Mouse (Mus musculus) urinary bladder, postnatal 4 days (tissue): ENCODE measurements around the gene Catsper2.
"Not testable (repeated sequence)": the region's sequence is repeated elsewhere in the genome, so short reads cannot be mapped to it uniquely, and the experiment has no call there.

Experiments used
- DNase-seq, 2 experiments: peaks; one replicate each; pipeline ENCODE4 v3.0.0; 2021 to 2022; ENCODE audit warnings: low spot score in 2 of 2

Gene Catsper2

DNA sequence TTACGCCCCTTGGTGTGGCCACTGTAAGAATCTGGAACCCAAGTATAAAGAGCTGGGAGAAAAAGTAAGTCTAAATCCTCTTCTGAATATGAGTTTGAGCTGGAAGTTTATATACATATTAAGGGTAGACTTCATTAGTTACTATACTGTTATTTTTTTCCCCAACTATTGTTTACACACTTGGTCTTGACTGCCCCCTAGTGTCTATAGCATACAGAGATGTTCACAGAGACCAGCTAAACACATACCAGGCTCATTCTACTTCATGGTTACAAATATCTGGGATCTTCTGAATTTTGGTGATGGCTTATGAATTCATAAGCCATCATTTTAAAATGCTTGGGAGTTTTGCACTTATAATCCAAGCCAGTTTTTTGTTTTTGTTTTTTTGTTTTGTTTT lies 21.3 kb upstream of the Catsper2 start:
- no peak for DNase-seq

DNA sequence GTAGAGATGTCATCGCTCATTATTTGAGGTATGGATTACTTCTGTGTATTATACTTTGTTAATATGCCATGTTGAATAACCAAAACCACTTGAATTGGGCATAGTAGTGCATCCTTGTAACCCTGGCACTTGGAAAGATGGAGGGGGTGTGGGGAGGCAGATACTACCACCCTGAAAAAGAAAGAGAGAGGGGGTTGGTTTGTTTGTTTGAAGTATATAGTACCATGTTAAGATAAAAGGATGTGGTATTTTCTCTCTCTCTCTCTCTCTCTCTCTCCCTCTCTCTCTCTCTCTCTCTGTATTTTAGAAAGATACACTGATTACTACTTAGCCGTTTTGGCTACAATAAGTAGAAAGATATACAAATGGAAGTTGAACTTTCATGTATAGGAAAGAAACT lies 12.3 kb upstream of the Catsper2 start:
- no peak for DNase-seq

DNA sequence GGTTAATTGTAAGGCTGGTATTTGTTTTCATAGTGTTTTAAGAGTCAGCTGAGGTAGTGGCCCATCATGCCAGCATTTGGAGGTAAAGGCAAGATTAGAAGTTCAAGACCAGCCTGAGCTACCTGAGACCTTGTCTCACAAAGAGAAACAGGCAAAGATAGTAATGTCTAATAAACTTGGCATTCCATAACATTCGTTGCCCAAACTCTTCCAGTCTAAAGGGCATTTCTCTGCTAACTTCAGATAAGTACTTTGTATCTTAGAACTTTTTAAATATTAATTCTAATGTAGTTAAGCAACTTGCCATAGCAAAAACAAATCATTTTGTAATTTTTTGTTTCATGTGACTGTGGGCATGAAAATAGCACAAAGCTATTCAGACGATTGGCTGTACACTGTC lies 9.6 kb upstream of the Catsper2 start:
- DNase-seq = no peak

DNA sequence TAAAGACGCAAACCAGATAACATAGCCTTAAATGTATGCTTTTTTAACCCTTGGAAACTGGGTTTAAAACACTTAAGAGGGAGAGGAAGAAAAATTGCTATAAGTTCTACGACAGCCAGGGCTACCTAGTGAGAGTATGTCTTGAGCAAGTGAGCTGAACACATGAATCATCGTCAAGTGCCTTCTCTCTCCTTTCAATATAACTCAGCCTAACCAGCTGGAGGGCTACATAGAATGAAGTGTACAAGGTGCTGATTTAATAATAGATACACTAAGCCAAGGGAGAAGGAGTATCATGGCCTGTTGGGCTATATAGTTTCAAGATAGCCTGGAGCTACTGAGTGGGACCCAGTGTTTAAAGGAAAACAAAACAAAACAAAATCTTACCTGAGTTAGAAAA lies 4.9 kb upstream of the Catsper2 start:
- DNase-seq = no peak

DNA sequence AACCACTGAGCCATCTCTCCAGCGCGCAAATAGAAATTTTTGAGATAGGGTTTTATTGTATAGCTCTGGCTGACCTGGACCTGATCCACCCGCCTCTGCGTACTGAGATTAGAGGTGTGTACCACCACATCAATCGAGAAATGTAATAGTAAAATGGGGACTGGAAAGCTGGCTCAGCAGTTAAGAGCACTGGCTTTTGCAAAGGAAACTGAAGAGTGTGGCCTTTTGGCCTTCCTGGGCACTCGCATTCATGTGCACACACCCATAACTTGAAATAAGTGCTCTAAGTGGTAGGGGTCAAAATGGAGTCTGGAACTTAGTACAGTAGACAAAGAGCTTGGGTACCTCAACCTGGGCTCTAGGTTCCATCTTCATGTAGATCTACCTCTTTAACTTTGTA lies 2.8 kb upstream of the Catsper2 start:
- DNase-seq = no peak

DNA sequence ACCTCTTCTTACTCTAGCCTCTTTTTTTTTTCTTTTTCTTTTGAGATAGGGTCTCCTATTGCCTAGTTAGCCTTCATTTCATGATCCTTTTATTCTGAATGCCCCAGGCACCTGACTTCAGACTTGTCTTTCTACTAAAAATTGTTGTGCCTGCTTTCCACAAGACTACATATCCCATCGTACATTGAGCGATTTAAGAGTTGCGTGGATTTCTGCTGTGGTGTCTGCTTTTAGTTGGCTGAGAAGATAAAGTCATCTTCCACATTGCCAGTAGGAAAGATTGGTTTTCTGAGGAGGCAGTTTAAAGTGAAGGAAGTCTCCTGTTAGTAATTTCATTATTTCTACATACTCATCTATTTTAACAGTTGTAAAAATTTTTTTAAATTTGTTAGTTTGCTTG lies 2.0 kb upstream of the Catsper2 start:
- DNase-seq = no peak

DNA sequence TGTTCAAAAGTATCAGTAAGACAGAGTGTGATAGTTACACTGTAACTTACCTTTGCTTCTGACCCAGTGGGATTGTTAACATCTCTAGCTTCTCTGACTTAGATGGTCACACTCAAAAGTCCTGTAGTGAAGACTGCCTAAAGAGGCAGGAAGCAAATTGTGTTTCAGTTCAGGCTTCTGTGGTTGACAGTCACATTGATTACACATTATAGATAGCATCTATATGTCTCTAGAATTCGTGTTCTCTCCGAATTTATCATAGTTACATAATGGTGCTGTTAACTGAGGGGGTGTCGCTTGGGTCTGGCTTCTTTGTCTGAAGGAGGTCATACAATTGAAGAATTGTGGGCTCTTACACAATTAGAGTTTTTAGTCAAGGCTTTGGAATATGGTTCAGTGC lies 1.5 kb upstream of the Catsper2 start:
- no peak for DNase-seq

DNA sequence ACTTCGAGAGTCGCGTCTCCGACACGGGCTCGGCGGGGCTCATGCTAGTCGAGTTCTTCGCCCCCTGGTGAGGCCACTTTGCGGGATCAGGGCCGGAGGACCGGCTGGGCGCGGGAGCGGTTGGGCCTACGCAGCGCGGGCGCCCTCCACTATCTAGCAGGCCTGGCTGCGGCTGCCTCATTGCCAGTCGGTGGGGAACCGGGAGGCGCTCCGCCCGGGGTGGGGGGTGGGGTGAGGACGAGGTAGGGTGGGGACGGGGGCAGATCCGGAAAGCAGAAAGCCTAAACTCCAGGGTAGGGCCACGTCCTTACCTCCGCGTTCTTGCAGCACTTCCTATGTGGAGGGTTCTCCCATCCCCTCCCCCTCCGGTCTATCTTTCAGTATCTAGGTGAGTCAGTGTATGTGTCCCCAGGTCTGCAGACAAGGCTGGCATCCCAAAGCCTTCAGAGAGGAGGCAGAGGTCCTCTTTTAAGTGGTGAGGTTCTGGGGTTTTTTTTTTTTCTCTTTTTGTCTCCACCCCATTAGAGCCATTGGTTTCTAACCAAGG lies 620 bp upstream of the Catsper2 start:
- DNase-seq = no peak

DNA sequence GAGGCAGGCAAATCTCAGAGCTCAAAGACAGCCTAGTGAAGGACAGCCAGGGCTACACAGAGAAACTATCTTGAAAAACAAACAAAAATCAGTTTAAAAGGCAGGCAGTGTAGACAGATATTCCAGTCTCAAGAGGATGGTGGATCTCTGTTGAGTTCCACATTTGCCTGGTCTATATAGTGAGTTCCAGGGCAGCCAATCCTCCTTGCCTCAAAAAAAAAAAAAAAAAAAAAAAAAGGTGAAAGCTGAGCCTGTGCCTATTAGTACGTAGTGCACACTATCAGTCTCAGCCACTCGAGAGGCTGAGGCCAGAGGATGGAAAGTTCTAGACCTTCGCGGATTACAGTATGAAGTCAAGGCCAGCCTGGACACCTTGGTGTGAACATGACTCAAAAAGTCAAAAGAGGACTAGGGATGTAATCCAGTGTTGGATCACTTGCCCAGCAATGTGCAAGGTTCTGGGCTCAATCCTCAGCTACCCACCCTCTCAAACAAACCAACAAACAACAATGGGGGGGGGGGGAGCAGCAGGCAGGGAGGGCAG lies 677 bp downstream of the Catsper2 start:
- DNase-seq = no peak

DNA sequence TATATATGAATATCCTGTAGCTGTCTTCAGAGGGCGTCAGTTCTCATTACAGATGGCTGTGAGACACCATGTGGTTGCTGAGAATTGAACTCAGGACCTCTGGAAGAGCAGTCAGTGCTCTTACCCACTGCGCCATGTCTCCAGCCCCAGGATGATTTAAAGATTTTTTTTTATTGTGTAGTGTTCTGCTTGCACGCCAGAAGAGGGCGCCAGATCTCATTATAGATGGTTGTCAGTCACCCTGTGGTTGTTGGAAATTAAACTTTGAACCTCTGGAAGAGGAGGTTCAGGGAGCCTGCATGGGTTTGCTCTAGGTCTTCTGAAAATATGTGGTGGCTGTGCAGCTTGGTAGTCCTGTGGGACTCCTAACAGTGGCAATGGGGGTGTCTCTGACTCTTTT lies 5.4 kb downstream of the Catsper2 start:
- no peak for DNase-seq

DNA sequence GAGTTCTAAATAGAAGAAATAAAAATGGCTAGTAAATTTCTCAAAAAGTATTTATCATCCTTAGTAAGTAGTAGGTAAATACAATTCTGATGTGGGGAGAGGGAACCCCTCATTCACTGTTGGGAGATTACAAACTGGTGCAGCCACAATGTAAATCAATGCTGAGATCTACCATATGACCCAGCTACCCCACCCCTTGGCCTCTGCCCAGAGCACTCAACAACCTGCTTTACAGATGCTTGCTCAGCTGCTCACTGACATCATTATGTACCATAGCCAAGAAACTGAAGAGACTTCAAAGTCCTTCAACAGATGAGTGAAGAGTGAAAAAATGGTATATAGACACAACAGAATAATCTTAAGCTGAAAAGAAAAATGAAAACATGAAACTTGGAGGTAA lies 10.3 kb downstream of the Catsper2 start:
- no peak for DNase-seq

DNA sequence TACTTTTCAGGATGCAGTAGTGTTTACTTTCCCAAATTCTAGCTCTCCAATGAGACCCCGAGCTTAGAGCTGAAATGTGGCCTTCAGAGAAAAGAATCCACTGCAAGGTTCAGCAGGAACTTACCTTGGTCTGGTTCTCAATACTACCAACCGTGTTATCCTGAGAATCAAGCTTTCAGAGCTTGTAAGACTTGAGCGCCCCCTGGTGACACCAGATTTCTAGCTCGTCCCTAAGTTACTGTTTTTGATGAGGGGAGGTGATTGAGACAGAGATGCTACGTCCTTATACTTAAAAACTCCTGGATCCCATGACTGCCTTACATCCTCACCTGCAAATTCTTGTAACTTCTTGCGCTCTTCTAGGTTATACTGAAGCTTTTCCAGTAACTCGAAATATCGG lies 17.0 kb downstream of the Catsper2 start:
- peak; percentile 42 to 83 for DNase-seq

DNA sequence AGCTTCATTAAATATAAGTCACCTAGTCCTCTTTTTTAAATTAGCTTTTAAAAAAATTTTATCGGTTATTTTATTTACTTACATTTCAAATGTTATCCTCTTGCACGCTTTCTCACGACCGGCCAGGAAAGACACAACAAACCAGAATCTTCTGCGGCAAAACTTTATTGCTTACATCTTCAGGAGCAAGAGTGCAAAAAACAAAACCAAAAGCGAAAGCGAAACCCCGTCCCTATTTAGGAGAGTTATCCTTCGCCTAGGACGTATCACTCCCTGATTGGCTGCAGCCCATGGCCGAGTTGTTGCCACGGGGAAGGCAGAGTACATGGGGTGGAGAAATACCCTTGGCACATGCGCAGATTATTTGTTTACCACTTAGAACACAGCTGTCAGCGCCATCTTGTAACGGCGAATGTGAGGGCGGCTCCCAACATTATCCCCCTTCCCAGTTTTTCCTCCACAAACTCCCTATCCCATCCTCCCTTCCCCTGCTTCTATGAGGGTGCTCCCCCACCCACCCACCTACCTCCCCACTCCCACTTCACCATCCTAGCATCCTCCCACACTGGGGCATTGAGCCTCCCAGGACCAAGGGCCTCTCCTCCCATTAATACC lies 26.5 kb downstream of the Catsper2 start, which contains the start of gene Strc:
Strc (minus strand) TSS at position 208 of the 615 bp plus-strand sequence.
- not testable (repeated sequence) for DNase-seq

DNA sequence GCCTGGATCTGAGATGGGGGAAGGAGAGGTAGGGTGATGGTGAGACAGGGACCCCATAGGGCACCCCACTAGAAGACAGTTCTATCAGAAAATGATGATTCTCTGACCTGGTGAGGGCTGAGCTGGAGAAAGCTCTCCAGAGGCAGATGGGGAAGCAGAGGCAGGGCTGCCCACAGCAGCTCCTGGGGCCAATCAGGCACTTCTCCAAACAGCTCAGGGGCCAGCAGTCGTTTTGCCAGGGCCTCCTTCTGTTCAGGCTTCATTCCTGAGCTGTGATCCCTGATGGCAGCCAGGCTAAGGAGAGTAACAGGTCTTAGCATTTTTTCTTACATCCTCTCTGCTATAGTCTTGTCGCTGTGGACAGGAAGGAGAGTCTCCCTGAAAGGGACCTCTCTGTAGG lies 38.8 kb downstream of the Catsper2 start:
- no peak for DNase-seq

DNA sequence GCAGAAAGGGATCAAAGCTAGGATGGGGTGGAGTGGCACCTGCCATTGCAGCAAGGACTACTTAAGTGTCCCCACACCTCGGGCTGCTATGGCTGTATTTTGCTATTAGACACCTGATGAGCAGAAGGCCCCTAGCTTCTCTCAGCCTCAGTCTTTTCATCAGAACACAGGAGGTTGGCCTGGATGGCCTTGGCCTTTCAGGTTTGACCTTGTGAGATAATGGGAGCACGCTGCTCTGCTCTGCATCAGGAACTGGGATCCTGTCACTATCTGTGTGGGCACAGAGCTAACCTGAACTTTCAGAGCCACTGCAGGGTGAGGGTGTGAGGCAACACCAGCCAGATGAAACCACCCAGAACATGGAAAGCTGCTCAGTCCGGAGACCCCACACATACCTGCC lies 41.3 kb downstream of the Catsper2 start:
- DNase-seq = no peak

DNA sequence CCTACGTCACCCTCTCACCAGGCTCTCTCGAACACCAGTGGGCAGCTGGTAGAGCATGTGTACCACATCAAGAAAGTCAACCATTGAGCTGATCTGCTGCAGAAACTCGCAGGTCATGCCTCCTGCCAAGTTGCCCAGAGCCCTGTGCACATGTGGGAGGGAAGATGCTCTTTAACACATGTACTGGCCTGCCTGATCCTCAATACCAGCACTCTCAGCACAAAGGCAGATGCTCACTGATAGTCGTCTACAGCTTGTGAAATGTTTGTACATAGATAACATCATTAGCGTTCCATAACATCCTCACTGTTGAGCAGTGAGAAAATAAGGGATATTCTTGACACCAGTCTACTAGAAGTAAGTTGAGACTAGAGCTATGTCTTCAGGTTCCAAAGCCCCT lies 42.7 kb downstream of the Catsper2 start:
- DNase-seq = no peak

DNA sequence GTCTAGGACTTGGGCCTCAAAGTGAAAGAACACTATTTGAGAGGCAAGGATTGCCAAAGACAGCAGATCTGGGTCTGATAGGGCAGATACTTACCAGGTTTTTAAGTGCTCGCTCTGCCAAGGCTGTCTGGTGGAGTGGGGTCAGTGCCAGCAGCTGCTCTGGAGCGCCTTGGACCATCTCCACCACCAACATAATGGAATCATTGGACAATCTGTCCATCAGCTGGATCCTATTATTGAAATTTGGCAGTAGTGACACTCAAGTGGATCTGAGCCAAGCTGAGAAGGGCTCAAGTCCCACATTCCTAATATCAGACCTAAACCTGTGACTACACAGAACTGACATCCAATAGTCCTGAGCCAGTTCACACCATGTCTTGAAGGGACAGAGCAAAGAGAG lies 44.8 kb downstream of the Catsper2 start:
- DNase-seq = no peak

DNA sequence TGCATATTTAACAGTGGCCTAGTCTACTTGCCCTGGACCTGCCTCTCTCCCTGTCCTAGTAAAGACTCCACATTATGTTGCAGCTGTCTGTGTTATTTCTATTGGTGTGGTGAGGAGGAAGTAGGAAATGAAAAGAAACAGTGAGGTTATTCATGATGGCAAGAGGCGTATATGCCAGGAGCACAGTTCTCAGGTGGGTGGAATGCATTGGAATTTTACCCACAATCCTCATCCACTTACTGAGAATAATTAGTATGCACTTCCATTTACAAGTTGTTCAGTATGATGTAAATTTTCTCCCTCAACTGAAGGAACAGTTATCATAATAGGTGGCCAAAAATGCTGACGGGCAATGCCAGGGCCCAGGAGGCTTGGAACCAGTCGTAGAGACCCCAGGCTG lies 49.9 kb downstream of the Catsper2 start:
- no peak for DNase-seq

DNA sequence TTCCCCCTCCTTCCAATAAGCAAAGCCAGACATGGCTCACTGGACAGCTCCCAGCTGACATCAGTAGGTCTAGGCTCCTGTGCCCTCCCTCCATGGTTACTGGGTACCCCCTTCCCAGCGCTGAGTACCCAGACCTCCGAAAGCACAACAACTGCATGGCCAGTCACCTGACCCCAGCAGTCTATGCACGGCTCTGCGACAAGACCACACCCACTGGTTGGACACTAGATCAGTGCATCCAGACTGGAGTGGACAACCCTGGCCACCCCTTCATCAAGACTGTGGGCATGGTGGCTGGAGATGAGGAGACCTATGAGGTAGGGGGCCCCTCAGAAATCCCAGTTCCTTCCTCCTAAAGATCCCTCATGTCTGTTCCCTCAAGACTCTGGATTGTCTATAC lies 54.1 kb downstream of the Catsper2 start:
- DNase-seq = no peak

DNA sequence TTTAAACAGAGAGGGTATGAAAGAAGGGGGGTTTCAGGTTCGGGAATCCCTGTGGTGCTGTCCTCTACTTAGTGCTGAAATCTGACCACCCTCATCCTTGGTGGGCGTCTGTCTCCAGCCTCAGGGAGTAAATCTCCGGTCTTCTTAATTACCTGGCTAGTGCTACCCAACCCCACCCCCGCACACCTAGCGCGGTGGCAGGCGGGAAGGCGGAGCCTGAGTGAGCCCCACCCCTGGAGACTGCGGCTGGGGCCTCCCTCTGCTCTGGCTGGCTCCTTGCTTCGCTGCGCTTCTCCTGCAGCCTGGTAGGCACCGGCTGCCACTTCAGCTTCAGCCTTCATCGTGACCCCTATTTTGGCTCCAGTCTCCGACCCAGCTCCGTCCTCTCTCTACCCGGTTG lies 55.2 kb downstream of the Catsper2 start:
- peak in 1 of 2 experiments; percentile 41 for DNase-seq

DNA sequence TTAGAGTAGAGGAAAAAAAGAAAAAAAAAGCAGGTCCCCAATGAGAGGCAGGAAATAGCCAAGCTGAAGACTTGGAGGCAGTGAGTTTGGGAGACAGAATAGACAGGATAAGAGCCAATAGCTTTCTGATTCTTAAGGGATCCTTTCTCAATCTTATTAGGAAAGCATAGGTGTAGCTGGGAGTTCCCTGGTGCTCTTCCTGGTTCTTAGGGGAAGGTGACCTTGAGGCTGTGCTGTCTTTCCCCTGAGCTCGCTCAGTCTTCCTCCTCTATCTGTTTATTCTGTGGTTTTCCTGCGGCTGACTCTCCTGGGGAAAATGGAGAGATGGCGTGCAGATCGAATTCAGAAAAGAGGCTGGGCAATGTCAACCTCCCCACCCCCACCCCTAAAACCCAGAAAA lies 55.6 kb downstream of the Catsper2 start:
- DNase-seq = no peak

DNA sequence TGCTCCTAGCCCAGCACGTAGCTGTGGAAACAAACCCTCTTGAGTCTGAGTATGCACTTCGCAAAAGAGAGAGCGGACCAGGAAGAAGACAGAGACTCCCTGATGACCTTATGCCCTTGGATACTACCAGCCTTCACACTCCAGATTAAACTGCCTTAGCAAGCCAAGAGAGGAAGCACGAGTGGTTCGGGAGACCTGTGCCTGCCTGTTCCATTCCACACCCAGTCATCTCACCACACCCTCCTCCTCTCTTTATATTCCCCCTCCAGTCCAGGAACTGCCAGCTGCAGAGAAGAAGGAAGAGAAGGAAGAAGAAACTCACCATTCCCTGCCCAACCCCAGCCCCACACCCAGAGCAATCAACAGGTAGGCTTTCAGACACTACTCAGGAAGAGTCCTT lies 56.1 kb downstream of the Catsper2 start, which contains the start of gene Ckmt1:
Ckmt1 (plus strand) TSS at position 221 of the 400 bp plus-strand sequence.
- DNase-seq = no peak

DNA sequence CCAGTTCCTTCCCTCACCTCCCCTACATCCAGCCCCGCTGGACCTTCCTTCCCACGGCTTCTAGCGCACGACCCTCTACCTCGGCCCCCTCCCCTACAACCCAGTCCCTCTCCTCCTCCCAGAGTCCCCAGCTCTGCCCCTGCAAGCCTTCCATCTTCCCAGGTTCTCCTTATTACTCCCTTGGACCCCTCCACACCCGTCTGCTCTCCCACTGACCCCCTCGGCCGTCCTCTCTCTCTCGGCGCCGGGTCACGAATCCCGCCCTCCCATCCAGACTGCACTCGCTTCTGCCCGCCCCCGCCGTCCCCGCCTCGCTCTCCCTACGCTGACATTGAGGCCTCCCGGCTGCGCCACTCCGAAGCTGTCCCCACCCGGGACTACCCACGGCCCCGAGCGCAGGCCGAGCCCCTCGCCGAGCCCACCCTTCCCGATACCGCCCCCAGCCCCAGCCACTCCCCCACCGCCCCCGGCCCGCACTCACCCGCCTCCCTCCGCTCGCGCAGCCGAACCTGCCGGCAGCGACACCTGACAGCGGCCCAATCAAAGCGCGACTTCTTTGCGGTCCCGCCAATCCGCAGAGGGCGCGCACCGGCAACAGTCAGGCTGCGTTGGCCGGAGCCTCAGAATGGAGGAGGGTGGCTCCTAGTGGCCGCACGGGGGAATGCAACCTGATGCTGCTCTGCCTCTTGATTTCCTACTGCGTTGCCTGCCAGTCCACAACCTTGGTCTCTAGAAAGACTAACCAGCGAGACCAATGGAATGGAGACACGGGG lies 58.6 kb downstream of the Catsper2 start, which contains the start of gene Ppip5k1:
Ppip5k1 (minus strand) TSS at position 577 of the 773 bp plus-strand sequence.
- peak; percentile 96 for DNase-seq
